Mouse (Mus musculus) embryonic facial prominence, embryonic 13.5 days (tissue): ENCODE data around the gene Tha1. TPM values are rescaled to one million over a fixed set of nuclear protein-coding genes. Genes with fewer than 3 reads are reported as not detected.
A peak's percentile ranks its signal among the peaks of the same experiment; 100 is the strongest.

Experiments
- ATAC-seq: fragments of 200-750 bp; cut with Nextera tagmentation; 2 replicates; pipeline ENCODE4 v1.8.0; 2017; ENCODE audit warnings: low read depth; ENCODE audit not compliant: insufficient number of reproducible peaks, insufficient read depth, low FRiP score, low TSS enrichment
- H3K27ac ChIP-seq: fragments of 300-500 bp; sonication (generic); 2 replicates; pipeline ENCODE4 v1.5.1; 2015; ENCODE audit warnings: moderate library complexity, mild to moderate bottlenecking, inconsistent platforms
- H3K27me3 ChIP-seq: fragments of 300-500 bp; sonication (generic); 2 replicates; pipeline ENCODE4 v1.6.1; 2015; ENCODE audit warnings: mild to moderate bottlenecking, inconsistent platforms
- H3K36me3 ChIP-seq: fragments of 300-500 bp; sonication (generic); 2 replicates; pipeline ENCODE4 v1.6.1; 2015; ENCODE audit warnings: mild to moderate bottlenecking, inconsistent platforms
- H3K4me1 ChIP-seq: fragments of 300-500 bp; sonication (generic); 2 replicates; pipeline ENCODE4 v1.6.1; 2015; ENCODE audit warnings: inconsistent platforms
- H3K4me2 ChIP-seq: fragments of 300-500 bp; sonication (generic); 2 replicates; pipeline ENCODE4 v1.6.1; 2015; ENCODE audit warnings: moderate library complexity, mild to moderate bottlenecking, inconsistent platforms
- H3K4me3 ChIP-seq: fragments of 300-500 bp; sonication (generic); 2 replicates; pipeline ENCODE4 v1.5.1; 2015; ENCODE audit warnings: mild to moderate bottlenecking, inconsistent platforms
- H3K9ac ChIP-seq: fragments of 300-500 bp; sonication (generic); 2 replicates; pipeline ENCODE4 v1.6.1; 2015; ENCODE audit warnings: mild to moderate bottlenecking, inconsistent platforms
- H3K9me3 ChIP-seq: fragments of 300-500 bp; sonication (generic); 2 replicates; pipeline ENCODE4 v1.6.1; 2016; ENCODE audit warnings: inconsistent platforms
- WGBS: fragments of 180-500 bp; shearing (Covaris S2); methylation state at CpG from one replicate; pipeline ENCODE4 v1.1.7; 2015; ENCODE audit warnings: mixed read lengths; 5-methylcytosine and 5-hydroxymethylcytosine counted together
- polyA plus RNA-seq: library from polyadenylated mRNA; unstranded; fragments of >200 nt; fragmentation: Nextera tagmentation; extraction: Ambion mirVana; gene quantifications from 2 replicates; pipeline ENCODE4 v1.2.1, GENCODE M21; 2015

Gene Tha1
- polyA plus RNA-seq, 1 experiment from 2014 or later = 2.7 TPM

- no peaks in the 10 kb centered on the region for H3K9me3 ChIP-seq
- no peak for ATAC-seq
- no peak overlapping the region for H3K4me2 ChIP-seq
- WGBS = 88% methylated on average over 9 of the region's 9 CpGs
- no peak overlapping the region for H3K4me3 ChIP-seq
- peaks cover 42% of the 10 kb centered on the region for H3K4me1 ChIP-seq
- no peaks in the 10 kb centered on the region for H3K27me3 ChIP-seq
- H3K9ac ChIP-seq = no peak overlapping the region
- peaks cover 60% of the 10 kb centered on the region for H3K36me3 ChIP-seq
- peak overlapping the region; percentile 76; the same call in 1 of the 2 replicates for H3K27ac ChIP-seq
Observed at GRCm38 (mm10) chr11:117821868-117822267, 51.4 kb downstream of the Tha1 start.

GRCm38 (mm10) chr11:117820173-117820572, 53.1 kb downstream of the Tha1 start:
- H3K4me1 ChIP-seq = peaks cover 30% of the 10 kb centered on the region
- ATAC-seq = no peak
- H3K36me3 ChIP-seq = peaks cover 76% of the 10 kb centered on the region
- H3K9ac ChIP-seq = no peak overlapping the region
- no peak overlapping the region for H3K27ac ChIP-seq
- WGBS = 97% methylated on average over 7 of the region's 7 CpGs
- no peaks in the 10 kb centered on the region for H3K9me3 ChIP-seq
- no peak overlapping the region for H3K4me2 ChIP-seq
- H3K27me3 ChIP-seq = no peaks in the 10 kb centered on the region
- no peak overlapping the region for H3K4me3 ChIP-seq

- Histone ChIP-seq H3K4me3 (no peak overlapping the region), H3K4me1 (peaks cover 19% of the 10 kb centered on the region), H3K36me3 (peaks cover 87% of the 10 kb centered on the region), H3K9me3 (no peaks in the 10 kb centered on the region), H3K27ac (no peak overlapping the region), H3K27me3 (no peaks in the 10 kb centered on the region), H3K4me2 (no peak overlapping the region), H3K9ac (no peak overlapping the region)
- WGBS = 79% methylated on average over 8 of the region's 8 CpGs
- no peak for ATAC-seq
Observed at GRCm38 (mm10) chr11:117819095-117819494, 54.2 kb downstream of the Tha1 start.

Other genes starting within 250 kb of the Tha1 start
- gene Tnrc6c, start 219.2 kb downstream of the Tha1 start, polyA plus RNA-seq = 18.4 and 22.5 TPM in 2 replicates
- 0.74 and 1.3 TPM in 2 replicates for gene Tmc8, start 91.4 kb downstream of the Tha1 start, polyA plus RNA-seq
- gene Tmc6, start 91.3 kb downstream of the Tha1 start, polyA plus RNA-seq = 19.0 and 20.4 TPM in 2 replicates
- 0.50 TPM in 1 of 2 replicates, not detected in the other for gene 6030468B19Rik, start 75.8 kb downstream of the Tha1 start, polyA plus RNA-seq
- 0.66 and 0.99 TPM in 2 replicates for gene Gm20708, start 63.8 kb downstream of the Tha1 start, polyA plus RNA-seq
- 41.4 and 43.4 TPM in 2 replicates for gene Syngr2, start 63.8 kb downstream of the Tha1 start, polyA plus RNA-seq
- gene Afmid, start 47.6 kb downstream of the Tha1 start, polyA plus RNA-seq = 4.2 and 5.1 TPM in 2 replicates
- 143 and 150 TPM in 2 replicates for gene Tk1, start 47.4 kb downstream of the Tha1 start, polyA plus RNA-seq
- gene Birc5, start 24.2 kb downstream of the Tha1 start, polyA plus RNA-seq = 326 and 344 TPM in 2 replicates
- gene Tmem235, start 12.7 kb downstream of the Tha1 start, polyA plus RNA-seq = not detected in 2 replicates
- gene Socs3, start 96.6 kb upstream of the Tha1 start, polyA plus RNA-seq = 12.7 and 15.0 TPM in 2 replicates
- gene Pgs1, start 112.8 kb upstream of the Tha1 start, polyA plus RNA-seq = 37.4 and 39.5 TPM in 2 replicates